Mouse (Mus musculus) hindbrain, embryonic 11.5 days (tissue): ENCODE results near the gene Mgat2. TPM values are rescaled to one million over a fixed set of nuclear protein-coding genes. Genes with fewer than 3 reads are reported as not detected.

ENCODE experiments used
- ATAC-seq: fragments of 200-750 bp; cut with Nextera tagmentation; 2 replicates; pipeline ENCODE4 v1.8.0; 2017; ENCODE audit warnings: mild to moderate bottlenecking, moderate TSS enrichment, moderate library complexity; ENCODE audit not compliant: low FRiP score
- DNase-seq: peaks from one replicate; pipeline ENCODE4 v3.0.0-alpha.2; 2015; ENCODE audit warnings: low spot score
- H3K27ac ChIP-seq: fragments of 300-500 bp; sonication (generic); 2 replicates; pipeline ENCODE4 v1.5.1; 2014; ENCODE audit warnings: mild to moderate bottlenecking, low read depth, low read length
- H3K27me3 ChIP-seq: fragments of 300-500 bp; sonication (generic); 2 replicates; pipeline ENCODE4 v1.6.1; 2014; ENCODE audit warnings: mild to moderate bottlenecking, low read length, moderate library complexity, mixed read lengths; ENCODE audit not compliant: control insufficient read depth, insufficient read depth
- H3K36me3 ChIP-seq: fragments of 300-500 bp; sonication (generic); 2 replicates; pipeline ENCODE4 v1.6.1; 2014; ENCODE audit warnings: mild to moderate bottlenecking, low read length, moderate library complexity, mixed read lengths; ENCODE audit not compliant: control insufficient read depth, insufficient read depth
- H3K4me1 ChIP-seq: fragments of 300-500 bp; sonication (generic); replicated peaks from 2 replicates; pipeline ENCODE4 v1.6.1; 2014; ENCODE audit warnings: low read length, mixed read lengths; ENCODE audit not compliant: control insufficient read depth, insufficient read depth
- H3K4me2 ChIP-seq: fragments of 300-500 bp; sonication (generic); replicated peaks from 2 replicates; pipeline ENCODE4 v1.6.1; 2014; ENCODE audit warnings: mild to moderate bottlenecking, low read depth, low read length
- H3K4me3 ChIP-seq: fragments of 300-500 bp; sonication (generic); 2 replicates; pipeline ENCODE4 v1.5.1; 2014; ENCODE audit warnings: low read depth, low read length
- H3K9ac ChIP-seq: fragments of 300-500 bp; sonication (generic); 2 replicates; pipeline ENCODE4 v1.6.1; 2014; ENCODE audit warnings: low read depth, low read length
- H3K9me3 ChIP-seq: fragments of 300-500 bp; sonication (generic); 2 replicates; pipeline ENCODE4 v1.6.1; 2016; ENCODE audit warnings: low read length; ENCODE audit not compliant: control insufficient read depth
- WGBS: fragments of 180-500 bp; shearing (Covaris S2); extraction: QIAGEN DNeasy Blood & Tissue Kit; methylation state at CpG from one replicate; pipeline ENCODE4 v1.1.7; 2014; 5-methylcytosine and 5-hydroxymethylcytosine counted together
- polyA plus RNA-seq: library from polyadenylated mRNA; unstranded; fragments of >200 nt; fragmentation: Nextera tagmentation; extraction: Ambion mirVana; gene quantifications from 2 replicates; pipeline ENCODE4 v1.2.1, GENCODE M21; 2014

Mgat2 gene
- polyA plus RNA-seq, 1 experiment from 2014 or later: 35.9 TPM

- no peaks in the 10 kb centered on the region for H3K27me3 ChIP-seq
- H3K9me3 ChIP-seq: no peaks in the 10 kb centered on the region
- ATAC-seq: no peak
- no peak overlapping the region for H3K4me3 ChIP-seq
- no peak overlapping the region for H3K4me2 ChIP-seq
- DNase-seq: no peak
- H3K4me1 ChIP-seq: 0 out of 2 replicates have a peak, but pooled peaks cover 2% of the 10 kb centered on the region
- no peaks in the 10 kb centered on the region; the same call in 1 of the 2 replicates for H3K36me3 ChIP-seq
- H3K27ac ChIP-seq: no peak overlapping the region
- H3K9ac ChIP-seq: no peak overlapping the region
Observed at GRCm38 (mm10) chr12:69198985-69199384, 15.0 kb downstream of the Mgat2 start.

- Histone ChIP-seq H3K9me3 (no peaks in the 10 kb centered on the region), H3K9ac (no peak within 1 kb of the TSS), H3K4me3 (no peak within 1 kb of the TSS), H3K27me3 (no peaks in the 10 kb centered on the region), H3K36me3 (no peaks in the 10 kb centered on the region; the same call in 1 of the 2 replicates), H3K4me2 (no peak within 1 kb of the TSS), H3K4me1 (no peaks in the 10 kb centered on the region), H3K27ac (no peak within 1 kb of the TSS)
- WGBS: 77% methylated on average over 16 of the region's 16 CpGs
- ATAC-seq (0 out of 2 replicates have a peak, but pooled peaks have one; percentile 47), DNase-seq (peak; percentile 49)
Observed at GRCm38 (mm10) chr12:69204052-69204833, 20.3 kb downstream of the Mgat2 start, which contains the start of gene Gm49384. TSS of gene Gm49384 (minus strand) at chr12:69204267.

- Histone ChIP-seq H3K4me2 (no peak overlapping the region), H3K4me3 (no peak overlapping the region), H3K27ac (no peak overlapping the region), H3K4me1 (no peaks in the 10 kb centered on the region), H3K9ac (no peak overlapping the region), H3K9me3 (no peaks in the 10 kb centered on the region), H3K36me3 (no peaks in the 10 kb centered on the region), H3K27me3 (no peaks in the 10 kb centered on the region)
- ATAC-seq: no peak
- DNase-seq: no peak
- WGBS: 94% methylated on average over 8 of the region's 8 CpGs
Observed at GRCm38 (mm10) chr12:69207396-69207795, 23.4 kb downstream of the Mgat2 start.

- Histone ChIP-seq H3K36me3 (no peaks in the 10 kb centered on the region), H3K4me2 (no peak overlapping the region), H3K4me1 (no peaks in the 10 kb centered on the region), H3K9ac (no peak overlapping the region), H3K27ac (no peak overlapping the region), H3K27me3 (no peaks in the 10 kb centered on the region), H3K9me3 (no peaks in the 10 kb centered on the region), H3K4me3 (no peak overlapping the region)
- 94% methylated on average over 7 of the region's 7 CpGs for WGBS
- ATAC-seq (no peak), DNase-seq (no peak)
Observed at GRCm38 (mm10) chr12:69207926-69208325, 24.0 kb downstream of the Mgat2 start.

GRCm38 (mm10) chr12:69208520-69208919 lies 24.6 kb downstream of the Mgat2 start:
- no peak for ATAC-seq
- Histone ChIP-seq H3K9ac (no peak overlapping the region), H3K4me3 (no peak overlapping the region), H3K27me3 (no peaks in the 10 kb centered on the region), H3K27ac (no peak overlapping the region), H3K4me1 (no peaks in the 10 kb centered on the region), H3K9me3 (no peaks in the 10 kb centered on the region), H3K36me3 (no peaks in the 10 kb centered on the region), H3K4me2 (no peak overlapping the region)
- WGBS: 87% methylated on average over 2 of the region's 2 CpGs
- no peak for DNase-seq

- no peak overlapping the region for H3K9ac ChIP-seq
- H3K4me2 ChIP-seq: no peak overlapping the region
- no peak for ATAC-seq
- H3K4me1 ChIP-seq: no peaks in the 10 kb centered on the region
- H3K36me3 ChIP-seq: no peaks in the 10 kb centered on the region
- no peak overlapping the region for H3K4me3 ChIP-seq
- H3K27ac ChIP-seq: no peak overlapping the region
- no peaks in the 10 kb centered on the region for H3K9me3 ChIP-seq
- WGBS: 89% methylated on average over 18 of the region's 18 CpGs
- DNase-seq: no peak
- H3K27me3 ChIP-seq: no peaks in the 10 kb centered on the region
Observed at GRCm38 (mm10) chr12:69210056-69210979, 26.4 kb downstream of the Mgat2 start.

GRCm38 (mm10) chr12:69211057-69211456 lies 27.1 kb downstream of the Mgat2 start:
- peak; percentile 17 for DNase-seq
- Histone ChIP-seq H3K4me1 (no peaks in the 10 kb centered on the region), H3K27me3 (no peaks in the 10 kb centered on the region), H3K27ac (no peak overlapping the region), H3K4me2 (no peak overlapping the region), H3K4me3 (no peak overlapping the region), H3K36me3 (no peaks in the 10 kb centered on the region), H3K9ac (no peak overlapping the region), H3K9me3 (no peaks in the 10 kb centered on the region)
- WGBS: 93% methylated on average over 5 of the region's 5 CpGs
- no peak for ATAC-seq

- no peak overlapping the region for H3K4me2 ChIP-seq
- H3K9me3 ChIP-seq: no peaks in the 10 kb centered on the region
- DNase-seq (no peak), ATAC-seq (no peak)
- H3K36me3 ChIP-seq: no peaks in the 10 kb centered on the region
- no peaks in the 10 kb centered on the region for H3K4me1 ChIP-seq
- H3K9ac ChIP-seq: no peak overlapping the region
- H3K4me3 ChIP-seq: no peak overlapping the region
- H3K27me3 ChIP-seq: no peaks in the 10 kb centered on the region
- WGBS: 94% methylated on average over 13 of the region's 13 CpGs
- no peak overlapping the region for H3K27ac ChIP-seq
Observed at GRCm38 (mm10) chr12:69213186-69213777, 29.3 kb downstream of the Mgat2 start.
